Mouse (Mus musculus): ENCODE measurements around the gene Rfx1. TPM values are rescaled to one million over a fixed set of nuclear protein-coding genes. Genes with fewer than 3 reads are reported as not detected.
A peak's percentile ranks its signal among the peaks of the same experiment; 100 is the strongest.

The Rfx1 gene
- total and polyA plus RNA-seq, 3 experiments, result 2.4 to 41.4 (median 14.3) TPM

- no peaks in the 10 kb centered on the region for H3K36me3 ChIP-seq (replicated peaks)
- peaks cover 5% of the 10 kb centered on the region; the same call in 1 of the 2 replicates for H3K27me3 ChIP-seq (ENCODE audit: insufficient read depth, low read length)
- ATAC-seq (ENCODE audit: extremely low read depth, insufficient number of reproducible peaks, low FRiP score, poor library complexity, severe bottlenecking), result no peak
- no peak for TF ChIP-seq GATA1 (IDR thresholded peaks at IDR 0.05; ENCODE audit: borderline replicate concordance, low read length)
- H3K4me1 ChIP-seq (ENCODE audit: insufficient read depth, low read depth, low read length), result 0 out of 2 replicates have a peak, but pooled peaks cover 2% of the 10 kb centered on the region
- no peak overlapping the region for H3K4me3 ChIP-seq (ENCODE audit: low read depth, low read length)
- peak; percentile 53 for DNase-seq (ENCODE audit: low spot score)
- H3K9me3 ChIP-seq (replicated peaks), result no peaks in the 10 kb centered on the region
Observed at GRCm38 (mm10) chr8:84052746-84053145, 13.9 kb upstream of the Rfx1 start.

- Histone ChIP-seq H3K4me1 (ENCODE audit: insufficient read depth, low read depth, low read length) (0 out of 2 replicates have a peak, but pooled peaks cover 2% of the 10 kb centered on the region), H3K4me3 (ENCODE audit: low read depth, low read length) (no peak overlapping the region), H3K36me3 (replicated peaks) (no peaks in the 10 kb centered on the region), H3K9me3 (replicated peaks) (peaks cover 4% of the 10 kb centered on the region; the same call in 1 of the 2 replicates), H3K27me3 (ENCODE audit: insufficient read depth, low read length) (peaks cover 3% of the 10 kb centered on the region; the same call in 1 of the 2 replicates)
- TF ChIP-seq GATA1 (IDR thresholded peaks at IDR 0.05; ENCODE audit: borderline replicate concordance, low read length) (no peak), CTCF (IDR thresholded peaks at IDR 0.05; ENCODE audit: low read depth, low read length) (no peak), TAL1 (conservative IDR thresholded peaks at IDR 0.05; ENCODE audit: low read depth, low read length) (no peak), POLR2AphosphoS5 (IDR thresholded peaks at IDR 0.05; ENCODE audit: insufficient replicate concordance, low read depth, low read length) (no peak), GATA2 (IDR thresholded peaks at IDR 0.05; ENCODE audit: borderline replicate concordance, low read depth, low read length) (no peak)
- ATAC-seq (ENCODE audit: extremely low read depth, insufficient number of reproducible peaks, low FRiP score, poor library complexity, severe bottlenecking), result no peak
- no peak for DNase-seq (ENCODE audit: low spot score)
Observed at GRCm38 (mm10) chr8:84053229-84053628, 13.4 kb upstream of the Rfx1 start.

GRCm38 (mm10) chr8:84057827-84058226 is 8.8 kb upstream of the Rfx1 start:
- Histone ChIP-seq H3K36me3 (replicated peaks) (no peaks in the 10 kb centered on the region), H3K9me3 (replicated peaks) (peaks cover 4% of the 10 kb centered on the region; the same call in 1 of the 2 replicates), H3K4me3 (ENCODE audit: low read depth, low read length) (no peak overlapping the region), H3K27me3 (ENCODE audit: insufficient read depth, low read length) (no peaks in the 10 kb centered on the region), H3K4me1 (ENCODE audit: insufficient read depth, low read depth, low read length) (0 out of 2 replicates have a peak, but pooled peaks cover under 1% of the 10 kb centered on the region)
- no peak for DNase-seq (ENCODE audit: low spot score)
- no peak for TF ChIP-seq CTCF (IDR thresholded peaks at IDR 0.05; ENCODE audit: low read depth, low read length)
- no peak for ATAC-seq (ENCODE audit: extremely low read depth, insufficient number of reproducible peaks, low FRiP score, poor library complexity, severe bottlenecking)

- no peak overlapping the region for H3K4me3 ChIP-seq (ENCODE audit: low read depth, low read length)
- peaks cover 10% of the 10 kb centered on the region for H3K4me1 ChIP-seq (ENCODE audit: insufficient read depth, low read depth, low read length)
- H3K9me3 ChIP-seq (replicated peaks), result peaks cover 4% of the 10 kb centered on the region; the same call in 1 of the 2 replicates
- H3K36me3 ChIP-seq (replicated peaks), result no peaks in the 10 kb centered on the region
- ATAC-seq (ENCODE audit: extremely low read depth, insufficient number of reproducible peaks, low FRiP score, poor library complexity, severe bottlenecking) (no peak), DNase-seq (ENCODE audit: low spot score) (no peak)
- TF ChIP-seq CTCF (IDR thresholded peaks at IDR 0.05; ENCODE audit: low read depth, low read length) (no peak), GATA2 (IDR thresholded peaks at IDR 0.05; ENCODE audit: borderline replicate concordance, low read depth, low read length) (no peak), POLR2AphosphoS5 (IDR thresholded peaks at IDR 0.05; ENCODE audit: insufficient replicate concordance, low read depth, low read length) (no peak)
- H3K27me3 ChIP-seq (ENCODE audit: insufficient read depth, low read length), result no peaks in the 10 kb centered on the region
Observed at GRCm38 (mm10) chr8:84059226-84059625, 7.4 kb upstream of the Rfx1 start.

- no peak overlapping the region for H3K4me3 ChIP-seq (ENCODE audit: low read depth, low read length)
- no peak for TF ChIP-seq CTCF (IDR thresholded peaks at IDR 0.05; ENCODE audit: low read depth, low read length)
- TF ChIP-seq GATA1 (IDR thresholded peaks at IDR 0.05; ENCODE audit: borderline replicate concordance, low read length), result no peak
- no peak for TF ChIP-seq TAL1 (conservative IDR thresholded peaks at IDR 0.05; ENCODE audit: low read depth, low read length)
- TF ChIP-seq POLR2AphosphoS5 (IDR thresholded peaks at IDR 0.05; ENCODE audit: insufficient replicate concordance, low read depth, low read length), result no peak
- no peak for TF ChIP-seq GATA2 (IDR thresholded peaks at IDR 0.05; ENCODE audit: borderline replicate concordance, low read depth, low read length)
- no peaks in the 10 kb centered on the region for H3K36me3 ChIP-seq (replicated peaks)
- DNase-seq (ENCODE audit: low spot score) (no peak), ATAC-seq (ENCODE audit: extremely low read depth, insufficient number of reproducible peaks, low FRiP score, poor library complexity, severe bottlenecking) (no peak)
- no peaks in the 10 kb centered on the region for H3K27me3 ChIP-seq (ENCODE audit: insufficient read depth, low read length)
- H3K4me1 ChIP-seq (ENCODE audit: insufficient read depth, low read depth, low read length), result peaks cover 19% of the 10 kb centered on the region
- peaks cover 4% of the 10 kb centered on the region; the same call in 1 of the 2 replicates for H3K9me3 ChIP-seq (replicated peaks)
Observed at GRCm38 (mm10) chr8:84060245-84060644, 6.4 kb upstream of the Rfx1 start.

GRCm38 (mm10) chr8:84063861-84064610 is 2.6 kb upstream of the Rfx1 start:
- ATAC-seq (ENCODE audit: extremely low read depth, insufficient number of reproducible peaks, low FRiP score, poor library complexity, severe bottlenecking) (no peak), DNase-seq (ENCODE audit: low spot score) (peak; percentile 55)
- TF ChIP-seq TAL1 (conservative IDR thresholded peaks at IDR 0.05; ENCODE audit: low read depth, low read length), result no peak
- TF ChIP-seq GATA2 (IDR thresholded peaks at IDR 0.05; ENCODE audit: borderline replicate concordance, low read depth, low read length), result no peak
- no peak for TF ChIP-seq POLR2AphosphoS5 (IDR thresholded peaks at IDR 0.05; ENCODE audit: insufficient replicate concordance, low read depth, low read length)
- TF ChIP-seq GATA1 (IDR thresholded peaks at IDR 0.05; ENCODE audit: borderline replicate concordance, low read length), result no peak
- no peak for TF ChIP-seq CTCF (IDR thresholded peaks at IDR 0.05; ENCODE audit: low read depth, low read length)
- Histone ChIP-seq H3K4me3 (ENCODE audit: low read depth, low read length) (peak overlapping the region; percentile 1; the same call in 1 of the 2 replicates), H3K27me3 (ENCODE audit: insufficient read depth, low read length) (no peaks in the 10 kb centered on the region), H3K9me3 (replicated peaks) (no peaks in the 10 kb centered on the region), H3K36me3 (replicated peaks) (peaks cover under 1% of the 10 kb centered on the region), H3K4me1 (ENCODE audit: insufficient read depth, low read depth, low read length) (peaks cover 37% of the 10 kb centered on the region)

Measured in G1E (cell line).